In genomic region chr10:8860655-8861054, GRCm38 (mm10) we compare ENCODE assay signal across 22 mouse cellular contexts. TPM values are rescaled to one million over a fixed set of nuclear protein-coding genes. Genes with fewer than 3 reads are reported as not detected.
DNase-seq lines count a peak whose midpoint lies in the region; ATAC-seq and TF ChIP-seq lines count a peak whose summit lies in the region.
"Had no signal": no experiment of that assay in that cellular context is flagged by ENCODE, and none has a peak within 500 bp of the region (broad histone marks: within the 10 kb centered on the region; RNA-seq: fewer than 3 reads in every experiment).

No protein-coding gene starts in this region.

- no peak overlapping the region for H3K9ac ChIP-seq in kidney, embryonic 15.5 days
- H3K9ac ChIP-seq in embryonic facial prominence, embryonic 14.5 days (ENCODE audit: low read depth, low read length) = no peak overlapping the region
- no peak overlapping the region for H3K9ac ChIP-seq in limb, embryonic 14.5 days (ENCODE audit: low read depth, low read length, severe bottlenecking)
- H3K9ac ChIP-seq: forebrain, embryonic 13.5 days; liver, postnatal 0 days; neural tube, embryonic 15.5 days; stomach, embryonic 15.5 days had no signal

- H3K79me3 ChIP-seq in C2C12 (ENCODE audit: low read depth) = no peaks in the 10 kb centered on the region

- no peak for DNase-seq in kidney, adult 11 months
- DNase-seq in embryonic facial prominence, embryonic 14.5 days (ENCODE audit: low spot score) = peak; percentile 46
- no peak for DNase-seq in limb, embryonic 14.5 days (ENCODE audit: low spot score)
- DNase-seq in gastrocnemius, postnatal 10 days = no peak
- DNase-seq: adrenal gland, postnatal 36 days; cerebellum, adult 11 months; cerebellum, adult 9-11 months; kidney, postnatal 10 days; layer of hippocampus, postnatal 36 days; liver, postnatal 0 days; thymus, adult 2 months had no signal

- peaks cover 28% of the 10 kb centered on the region for H3K4me1 ChIP-seq in kidney, embryonic 15.5 days
- H3K4me1 ChIP-seq in embryonic facial prominence, embryonic 14.5 days (ENCODE audit: control insufficient read depth, insufficient read depth, low read length) = peaks cover 10% of the 10 kb centered on the region; the same call in 1 of the 2 replicates
- peaks cover 19% of the 10 kb centered on the region; the same call in 1 of the 2 replicates for H3K4me1 ChIP-seq in limb, embryonic 14.5 days (ENCODE audit: control insufficient read depth, insufficient read depth, low read length)
- H3K4me1 ChIP-seq: forebrain, embryonic 13.5 days; stomach, embryonic 15.5 days had no signal

- no peaks in the 10 kb centered on the region for H3K36me3 ChIP-seq in kidney, embryonic 15.5 days
- no peaks in the 10 kb centered on the region for H3K36me3 ChIP-seq in C2C12 (ENCODE audit: control insufficient read depth, insufficient read depth)
- H3K36me3 ChIP-seq in embryonic facial prominence, embryonic 14.5 days (ENCODE audit: control insufficient read depth, insufficient read depth, low read length) = no peaks in the 10 kb centered on the region
- H3K36me3 ChIP-seq in limb, embryonic 14.5 days (ENCODE audit: control insufficient read depth, insufficient read depth, low read length) = no peaks in the 10 kb centered on the region
- H3K36me3 ChIP-seq: neural tube, embryonic 15.5 days; stomach, embryonic 15.5 days had no signal

- no peak for TF ChIP-seq POLR2A in limb, embryonic 14.5 days (IDR thresholded peaks at IDR 0.05; ENCODE audit: borderline replicate concordance, extremely low read depth, insufficient read depth, insufficient read length)

- H3K27ac ChIP-seq in kidney, embryonic 15.5 days = no peak overlapping the region
- no peak overlapping the region; the same call in 1 of the 2 replicates for H3K27ac ChIP-seq in embryonic facial prominence, embryonic 14.5 days (replicated peaks; ENCODE audit: low read depth, low read length)
- no peak overlapping the region for H3K27ac ChIP-seq in limb, embryonic 14.5 days (replicated peaks; ENCODE audit: low read depth, low read length)
- H3K27ac ChIP-seq: forebrain, embryonic 13.5 days; neural tube, embryonic 15.5 days; stomach, embryonic 15.5 days had no signal

- WGBS in kidney, embryonic 15.5 days = 45% methylated on average over 9 of the region's 9 CpGs
- whole genome bisulfite sequencing in embryonic facial prominence, embryonic 14.5 days = 38% methylated on average over 9 of the region's 9 CpGs
- WGBS in limb, embryonic 14.5 days = 55% methylated on average over 9 of the region's 9 CpGs

- no peak for TF ChIP-seq CTCF in C2C12 (IDR thresholded peaks at IDR 0.05; ENCODE audit: control insufficient read depth, insufficient read depth, insufficient read length)

- no peaks in the 10 kb centered on the region for H3K27me3 ChIP-seq in kidney, embryonic 15.5 days
- H3K27me3 ChIP-seq in C2C12 (ENCODE audit: control insufficient read depth, insufficient read depth, insufficient read length) = no peaks in the 10 kb centered on the region
- no peaks in the 10 kb centered on the region for H3K27me3 ChIP-seq in embryonic facial prominence, embryonic 14.5 days (replicated peaks; ENCODE audit: control insufficient read depth, insufficient read depth, low read length)
- no peaks in the 10 kb centered on the region for H3K27me3 ChIP-seq in limb, embryonic 14.5 days (ENCODE audit: control insufficient read depth, insufficient read depth, low read length)
- H3K27me3 ChIP-seq: forebrain, embryonic 13.5 days; neural tube, embryonic 15.5 days; stomach, embryonic 15.5 days had no signal

- peak overlapping the region; percentile 6; the same call in 1 of the 2 replicates for H3K4me2 ChIP-seq in kidney, embryonic 15.5 days
- peak overlapping the region; percentile 23; the same call in 1 of the 2 replicates for H3K4me2 ChIP-seq in embryonic facial prominence, embryonic 14.5 days (ENCODE audit: low read depth, low read length)
- no peak overlapping the region for H3K4me2 ChIP-seq in limb, embryonic 14.5 days (replicated peaks; ENCODE audit: low read depth, low read length, severe bottlenecking)
- H3K4me2 ChIP-seq: forebrain, embryonic 13.5 days; heart, embryonic 11.5 days; liver, embryonic 11.5 days; neural tube, embryonic 15.5 days; stomach, embryonic 15.5 days had no signal

- H3K4me3 ChIP-seq in kidney, embryonic 15.5 days (replicated peaks) = no peak overlapping the region
- H3K4me3 ChIP-seq in C2C12 (ENCODE audit: insufficient read depth, poor library complexity, severe bottlenecking) = no peak overlapping the region
- no peak overlapping the region for H3K4me3 ChIP-seq in embryonic facial prominence, embryonic 14.5 days (ENCODE audit: low read depth, low read length)
- no peak overlapping the region for H3K4me3 ChIP-seq in limb, embryonic 14.5 days (replicated peaks; ENCODE audit: low read length)
- H3K4me3 ChIP-seq: forebrain, embryonic 13.5 days; neural tube, embryonic 15.5 days; stomach, embryonic 15.5 days had no signal

- H3K79me2 ChIP-seq in C2C12 (ENCODE audit: control insufficient read depth, insufficient read depth) = no peaks in the 10 kb centered on the region

- 0 out of 2 replicates have a peak, but pooled peaks have one; percentile 46 for ATAC-seq in kidney, embryonic 15.5 days (replicated peaks; ENCODE audit: low FRiP score)
- peak; percentile 34; the same call in 1 of the 2 replicates for ATAC-seq in embryonic facial prominence, embryonic 14.5 days (ENCODE audit: low read depth)
- ATAC-seq in limb, embryonic 14.5 days (ENCODE audit: low FRiP score, low read depth) = peak; percentile 73
- no peak for ATAC-seq in frontal cortex, adult (ENCODE audit: low TSS enrichment)
- ATAC-seq: forebrain, embryonic 13.5 days; hindbrain, embryonic 16.5 days; intestine, embryonic 16.5 days; liver, postnatal 0 days; lung, postnatal 0 days had no signal

- H3K9me3 ChIP-seq in kidney, embryonic 15.5 days (replicated peaks) = no peaks in the 10 kb centered on the region
- no peaks in the 10 kb centered on the region for H3K9me3 ChIP-seq in embryonic facial prominence, embryonic 14.5 days (ENCODE audit: control insufficient read depth, low read length)
- H3K9me3 ChIP-seq in limb, embryonic 14.5 days (ENCODE audit: control insufficient read depth, low read length) = no peaks in the 10 kb centered on the region
- H3K9me3 ChIP-seq: forebrain, embryonic 13.5 days; neural tube, embryonic 15.5 days; stomach, embryonic 15.5 days had no signal

- no peak overlapping the region for H3ac ChIP-seq in C2C12 (ENCODE audit: control insufficient read depth, insufficient read length, low read depth)

TF ChIP-seq in C2C12, 6 proteins besides CTCF, POLR2A, EP300 and RAD21:
- TF ChIP-seq USF1 (IDR thresholded peaks at IDR 0.05; ENCODE audit: low read depth) = peak; percentile 26
- no peak for TF ChIP-seq FOSL1 (IDR thresholded peaks at IDR 0.05; ENCODE audit: insufficient read depth, low read length, poor library complexity, severe bottlenecking)
- no peak for TF ChIP-seq MYOG (IDR thresholded peaks at IDR 0.05; ENCODE audit: control insufficient read depth, extremely low read depth, insufficient read length)

RNA-seq across cellular contexts. Expression of gene Sash1, which starts 25.2 kb away (rescaled TPM):
- polyA plus RNA-seq in kidney, embryonic 15.5 days (2015; fragmentation: Nextera tagmentation; extraction: Ambion mirVana) = 5.1 and 5.7 TPM in 2 replicates
- polyA plus RNA-seq in C2C12 (2012; fragmentation: generic; extraction: Trizol) = 1.9 TPM
- 6.2 and 7.0 TPM in 2 replicates for polyA plus RNA-seq in embryonic facial prominence, embryonic 14.5 days (2014; fragmentation: Nextera tagmentation; extraction: Ambion mirVana)
- 21.5 and 21.7 TPM in 2 replicates for polyA plus RNA-seq in limb, embryonic 14.5 days (2012; rRNA removed)
- 8.1 and 8.8 TPM in 2 replicates for polyA plus RNA-seq in limb, embryonic 14.5 days (2014; fragmentation: Nextera tagmentation; extraction: Ambion mirVana)
- 10 to 100 TPM; 40.9 to 45.2 TPM for total RNA-seq in gastrocnemius, postnatal 10 days (2021)
